Mouse (Mus musculus): Measurements from ENCODE around the gene Cenpb. TPM values are rescaled to one million over a fixed set of nuclear protein-coding genes. Genes with fewer than 3 reads are reported as not detected.
A peak's percentile ranks its signal among the peaks of the same experiment; 100 is the strongest.

Cenpb gene
- total and polyA plus RNA-seq, 2 experiments = 27.5 to 35.2 TPM

DNA sequence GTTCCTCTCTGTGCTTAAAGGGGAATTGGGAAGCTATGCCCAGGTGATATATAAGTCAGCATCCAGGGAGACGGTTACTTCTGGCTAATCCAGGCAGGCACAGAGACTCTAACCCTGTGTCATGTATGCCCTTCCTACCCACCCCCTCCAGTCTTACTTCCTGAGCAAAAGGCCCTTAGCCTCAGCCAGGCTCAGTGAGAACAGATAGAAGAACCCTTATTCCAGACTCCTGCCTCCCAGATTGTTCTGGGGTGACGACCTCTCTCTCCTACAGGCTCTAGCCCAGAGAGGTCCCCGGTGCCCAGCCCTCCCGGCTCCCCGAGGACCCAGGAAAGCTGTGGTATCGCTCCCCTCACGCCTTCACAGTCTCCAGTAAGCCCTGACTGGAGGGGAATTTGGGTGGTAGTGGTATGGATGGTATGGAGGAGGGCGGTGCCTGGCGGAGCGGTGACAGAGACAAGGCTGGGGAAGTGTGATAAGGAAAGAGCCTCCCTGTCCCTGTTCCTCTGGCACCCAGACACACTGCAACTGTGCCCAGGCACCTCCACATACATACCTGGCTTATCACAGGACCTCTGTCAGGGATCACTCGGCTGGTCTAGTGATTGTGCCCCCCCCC, 44.2 kb downstream of the Cenpb start:
- Histone ChIP-seq H3K79me2 (ENCODE audit: control insufficient read depth, insufficient read depth, low read length) (no peaks in the 10 kb centered on the region), H3K4me1 (ENCODE audit: control insufficient read depth, insufficient read depth, low read length) (0 out of 2 replicates have a peak, but pooled peaks cover 1% of the 10 kb centered on the region), H3K27ac (replicated peaks; ENCODE audit: insufficient read depth, low read depth, low read length) (peak overlapping the region; percentile 47), H3K27me3 (ENCODE audit: control insufficient read depth, insufficient read depth, low read length) (no peaks in the 10 kb centered on the region), H3K36me3 (ENCODE audit: control insufficient read depth, insufficient read depth, low read length) (no peaks in the 10 kb centered on the region), H3K4me3 (ENCODE audit: insufficient read depth, low read depth, low read length) (no peak overlapping the region), H3K9ac (ENCODE audit: low read depth, low read length) (no peak overlapping the region)
- TF ChIP-seq CTCF (IDR thresholded peaks at IDR 0.05; ENCODE audit: low read depth, low read length) = no peak
- TF ChIP-seq POLR2A (IDR thresholded peaks at IDR 0.05; ENCODE audit: extremely low read depth, insufficient read depth, low read length) = no peak
- DNase-seq (ENCODE audit: extremely low read depth, low read depth, low spot score) = no peak
- WGBS = 59% methylated on average over 11 of the region's 11 CpGs

GRCm38 (mm10) chr2:131134826-131135400, 45.0 kb downstream of the Cenpb start:
- Histone ChIP-seq H3K9ac (ENCODE audit: low read depth, low read length) (no peak overlapping the region), H3K4me3 (ENCODE audit: insufficient read depth, low read depth, low read length) (no peak overlapping the region), H3K4me1 (ENCODE audit: control insufficient read depth, insufficient read depth, low read length) (0 out of 2 replicates have a peak, but pooled peaks cover under 1% of the 10 kb centered on the region), H3K79me2 (ENCODE audit: control insufficient read depth, insufficient read depth, low read length) (no peaks in the 10 kb centered on the region), H3K27me3 (ENCODE audit: control insufficient read depth, insufficient read depth, low read length) (no peaks in the 10 kb centered on the region), H3K36me3 (ENCODE audit: control insufficient read depth, insufficient read depth, low read length) (no peaks in the 10 kb centered on the region), H3K27ac (replicated peaks; ENCODE audit: insufficient read depth, low read depth, low read length) (peak overlapping the region; percentile 47)
- 79% methylated on average over 8 of the region's 8 CpGs for WGBS
- no peak for DNase-seq (ENCODE audit: extremely low read depth, low read depth, low spot score)
- TF ChIP-seq POLR2A (IDR thresholded peaks at IDR 0.05; ENCODE audit: extremely low read depth, insufficient read depth, low read length) = no peak
- no peak for TF ChIP-seq CTCF (IDR thresholded peaks at IDR 0.05; ENCODE audit: low read depth, low read length)

DNA sequence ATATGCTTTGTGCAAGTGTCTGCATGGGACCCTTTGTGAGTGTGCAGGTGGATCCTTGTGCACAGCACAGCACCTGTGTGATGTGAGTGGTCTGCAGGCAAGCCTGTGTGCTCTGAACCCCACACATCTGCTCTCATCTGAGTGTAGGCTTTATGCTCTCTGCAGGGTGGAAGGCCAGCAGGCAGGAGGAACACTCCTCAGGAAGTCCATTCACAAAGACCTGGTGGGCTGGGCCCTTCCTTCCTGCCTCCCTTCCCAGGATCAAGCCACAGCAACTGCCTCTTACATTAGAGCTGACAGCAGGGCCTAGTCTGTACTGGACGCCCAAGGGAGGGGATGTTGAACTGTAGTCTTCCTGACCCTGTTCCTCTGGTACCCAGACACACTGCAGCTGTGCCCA, 45.5 kb downstream of the Cenpb start:
- no peak overlapping the region for H3K4me3 ChIP-seq (ENCODE audit: insufficient read depth, low read depth, low read length)
- 60% methylated on average over 1 of the region's 1 CpGs for WGBS
- DNase-seq (ENCODE audit: extremely low read depth, low read depth, low spot score) = no peak
- H3K79me2 ChIP-seq (ENCODE audit: control insufficient read depth, insufficient read depth, low read length) = no peaks in the 10 kb centered on the region
- H3K27ac ChIP-seq (replicated peaks; ENCODE audit: insufficient read depth, low read depth, low read length) = peak overlapping the region; percentile 47
- TF ChIP-seq CTCF (IDR thresholded peaks at IDR 0.05; ENCODE audit: low read depth, low read length) (no peak), POLR2A (IDR thresholded peaks at IDR 0.05; ENCODE audit: extremely low read depth, insufficient read depth, low read length) (no peak)
- no peaks in the 10 kb centered on the region for H3K4me1 ChIP-seq (ENCODE audit: control insufficient read depth, insufficient read depth, low read length)
- H3K36me3 ChIP-seq (ENCODE audit: control insufficient read depth, insufficient read depth, low read length) = no peaks in the 10 kb centered on the region
- no peak overlapping the region for H3K9ac ChIP-seq (ENCODE audit: low read depth, low read length)
- H3K27me3 ChIP-seq (ENCODE audit: control insufficient read depth, insufficient read depth, low read length) = no peaks in the 10 kb centered on the region

DNA sequence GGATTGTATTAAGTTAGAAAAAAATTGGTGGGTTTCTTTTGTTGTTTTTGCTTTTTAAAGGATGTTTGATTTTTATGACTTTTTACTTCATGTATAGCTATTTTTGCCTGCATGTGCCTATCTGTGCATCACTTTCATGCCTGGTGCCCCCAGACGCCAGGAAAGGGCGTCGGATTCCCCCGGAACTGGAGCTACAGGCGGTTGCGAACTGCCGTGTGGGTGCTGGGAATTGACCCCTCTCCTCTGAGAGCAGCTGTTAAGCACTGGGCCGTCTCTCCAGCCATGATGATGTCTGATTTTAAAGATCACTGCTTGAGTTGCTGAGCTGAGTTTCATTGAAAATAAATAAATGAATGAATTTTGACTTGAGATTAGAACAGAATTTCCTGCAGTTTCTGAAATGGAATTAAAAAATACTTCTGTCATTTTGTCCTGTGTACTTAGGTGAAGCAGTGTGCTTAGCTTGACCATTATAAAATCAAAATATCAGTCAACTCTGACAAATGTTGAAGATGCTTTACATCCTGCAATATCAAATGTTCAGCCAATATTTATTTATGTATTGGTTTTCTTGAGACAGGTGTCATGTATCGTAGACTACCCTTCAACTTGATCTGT, 46.8 kb downstream of the Cenpb start, which contains the start of gene Gm11037:
Gene Gm11037 (plus strand): TSS at position 568 of the 618 bp plus-strand sequence.
- Histone ChIP-seq H3K36me3 (ENCODE audit: control insufficient read depth, insufficient read depth, low read length) (no peaks in the 10 kb centered on the region), H3K4me1 (ENCODE audit: control insufficient read depth, insufficient read depth, low read length) (no peaks in the 10 kb centered on the region), H3K27ac (replicated peaks; ENCODE audit: insufficient read depth, low read depth, low read length) (peak within 1 kb of the TSS; percentile 19), H3K9ac (ENCODE audit: low read depth, low read length) (no peak within 1 kb of the TSS), H3K27me3 (ENCODE audit: control insufficient read depth, insufficient read depth, low read length) (no peaks in the 10 kb centered on the region), H3K79me2 (ENCODE audit: control insufficient read depth, insufficient read depth, low read length) (no peaks in the 10 kb centered on the region), H3K4me3 (ENCODE audit: insufficient read depth, low read depth, low read length) (no peak within 1 kb of the TSS)
- TF ChIP-seq CTCF (IDR thresholded peaks at IDR 0.05; ENCODE audit: low read depth, low read length) (no peak), POLR2A (IDR thresholded peaks at IDR 0.05; ENCODE audit: extremely low read depth, insufficient read depth, low read length) (no peak)
- no peak for DNase-seq (ENCODE audit: extremely low read depth, low read depth, low spot score)
- WGBS = 75% methylated on average over 9 of the region's 9 CpGs

GRCm38 (mm10) chr2:131132111-131132888, 47.6 kb downstream of the Cenpb start:
- H3K79me2 ChIP-seq (ENCODE audit: control insufficient read depth, insufficient read depth, low read length) = no peaks in the 10 kb centered on the region
- H3K27me3 ChIP-seq (ENCODE audit: control insufficient read depth, insufficient read depth, low read length) = no peaks in the 10 kb centered on the region; the same call in 1 of the 2 replicates
- H3K4me1 ChIP-seq (ENCODE audit: control insufficient read depth, insufficient read depth, low read length) = no peaks in the 10 kb centered on the region
- H3K9ac ChIP-seq (ENCODE audit: low read depth, low read length) = no peak overlapping the region
- 85% methylated on average over 10 of the region's 10 CpGs for WGBS
- DNase-seq (ENCODE audit: extremely low read depth, low read depth, low spot score) = no peak
- H3K36me3 ChIP-seq (ENCODE audit: control insufficient read depth, insufficient read depth, low read length) = no peaks in the 10 kb centered on the region
- H3K27ac ChIP-seq (replicated peaks; ENCODE audit: insufficient read depth, low read depth, low read length) = no peak overlapping the region
- H3K4me3 ChIP-seq (ENCODE audit: insufficient read depth, low read depth, low read length) = no peak overlapping the region
- TF ChIP-seq CTCF (IDR thresholded peaks at IDR 0.05; ENCODE audit: low read depth, low read length) (no peak), POLR2A (IDR thresholded peaks at IDR 0.05; ENCODE audit: extremely low read depth, insufficient read depth, low read length) (no peak)
